ENCODE assay signal across 8 mouse cellular contexts in genomic region chr7:69810873-69811272, GRCm38 (mm10).
A peak's percentile ranks its signal among the peaks of the same experiment; 100 is the strongest.
DNase-seq lines count a peak whose midpoint lies in the region; ATAC-seq lines count a peak whose summit lies in the region.

No protein-coding gene starts in this region.

- no peak for ATAC-seq in heart, embryonic 11.5 days (replicated peaks; ENCODE audit: insufficient number of reproducible peaks, low FRiP score, low TSS enrichment)
- ATAC-seq in forebrain, embryonic 12.5 days (ENCODE audit: low FRiP score): peak; percentile 88

- no peak overlapping the region for H3K9ac ChIP-seq in heart, embryonic 11.5 days (ENCODE audit: low read depth, low read length)
- no peak overlapping the region for H3K9ac ChIP-seq in forebrain, embryonic 12.5 days

- peak overlapping the region; percentile 11; the same call in 1 of the 2 replicates for H3K4me2 ChIP-seq in heart, embryonic 11.5 days
- peak overlapping the region; percentile 11; the same call in 1 of the 2 replicates for H3K4me2 ChIP-seq in forebrain, embryonic 12.5 days

- H3K4me3 ChIP-seq in heart, embryonic 11.5 days (ENCODE audit: low read depth, low read length): no peak overlapping the region
- no peak overlapping the region for H3K4me3 ChIP-seq in forebrain, embryonic 12.5 days (replicated peaks)

- peaks cover 2% of the 10 kb centered on the region; the same call in 1 of the 2 replicates for H3K4me1 ChIP-seq in heart, embryonic 11.5 days (ENCODE audit: control insufficient read depth, insufficient read depth, low read length)
- peaks cover 9% of the 10 kb centered on the region for H3K4me1 ChIP-seq in forebrain, embryonic 12.5 days

- intact Hi-C loops in heart, postnatal 36 days (cut with DNase I): loop anchor here (1.0 kb wide), 1 partner anchor 524 kb away; no protein-coding TSS in a partner anchor

- H3K27me3 ChIP-seq in heart, embryonic 11.5 days (ENCODE audit: control insufficient read depth, insufficient read depth, low read length): no peaks in the 10 kb centered on the region
- H3K27me3 ChIP-seq in forebrain, embryonic 12.5 days: peaks cover 7% of the 10 kb centered on the region

- DNase-seq in heart, postnatal 36 days: no peak
- DNase-seq in Muller cell, postnatal 12 days (ENCODE audit: inconsistent ontology term): peak; percentile 43
- peak; percentile 8 for DNase-seq in layer of hippocampus, adult 9-11 months
- DNase-seq in right cerebral cortex, postnatal 4 days: peak; percentile 12
- no peak for DNase-seq in urinary bladder, postnatal 25 days (ENCODE audit: low spot score)
- no peak for DNase-seq in thymus, postnatal 10 days (ENCODE audit: low spot score in 2 of 2)

- H3K9me3 ChIP-seq in heart, embryonic 11.5 days (replicated peaks; ENCODE audit: control insufficient read depth, low read length): no peaks in the 10 kb centered on the region
- H3K9me3 ChIP-seq in forebrain, embryonic 12.5 days: no peaks in the 10 kb centered on the region

- no peaks in the 10 kb centered on the region for H3K36me3 ChIP-seq in heart, embryonic 11.5 days (ENCODE audit: control insufficient read depth, insufficient read depth, low read length)
- H3K36me3 ChIP-seq in forebrain, embryonic 12.5 days (replicated peaks): no peaks in the 10 kb centered on the region

- 18% methylated on average over 5 of the region's 5 CpGs for WGBS in heart, embryonic 11.5 days (ENCODE audit: insufficient replicate concordance)
- WGBS in forebrain, embryonic 12.5 days: 16% methylated on average over 5 of the region's 5 CpGs

- H3K27ac ChIP-seq in heart, embryonic 11.5 days (ENCODE audit: low read depth, low read length): no peak overlapping the region
- H3K27ac ChIP-seq in forebrain, embryonic 12.5 days: peak overlapping the region; percentile 33; the same call in 1 of the 2 replicates

Comparison
In these comparisons a context has a peak if more than half of its experiments do, and no peak if none do; other contexts are left out.
1. DNase-seq: peak in Muller cell, postnatal 12 days (single experiment), layer of hippocampus, adult 9-11 months (single experiment) and right cerebral cortex, postnatal 4 days (single experiment); none in heart, postnatal 36 days (0 of 2), urinary bladder, postnatal 25 days (single experiment) and thymus, postnatal 10 days (0 of 2).